Mouse (Mus musculus) midbrain, embryonic 12.5 days (tissue): ENCODE data around the gene Krt10. TPM values are rescaled to one million over a fixed set of nuclear protein-coding genes. Genes with fewer than 3 reads are reported as not detected.

Experiments used
- ATAC-seq: fragments of 200-750 bp; cut with Nextera tagmentation; 2 replicates; pipeline ENCODE4 v1.8.0; 2017; ENCODE audit warnings: low read depth, moderate TSS enrichment, moderate library complexity; ENCODE audit not compliant: low FRiP score
- H3K27ac ChIP-seq: fragments of 300-500 bp; sonication (generic); replicated peaks from 2 replicates; pipeline ENCODE4 v1.5.1; 2016; ENCODE audit warnings: mild to moderate bottlenecking
- H3K27me3 ChIP-seq: fragments of 300-500 bp; sonication (generic); 2 replicates; pipeline ENCODE4 v1.6.1; 2016; ENCODE audit warnings: mild to moderate bottlenecking
- H3K36me3 ChIP-seq: fragments of 300-500 bp; sonication (generic); 2 replicates; pipeline ENCODE4 v1.6.1; 2016
- H3K4me1 ChIP-seq: fragments of 300-500 bp; sonication (generic); 2 replicates; pipeline ENCODE4 v1.6.1; 2016
- H3K4me2 ChIP-seq: fragments of 300-500 bp; sonication (generic); replicated peaks from 2 replicates; pipeline ENCODE4 v1.6.1; 2016; ENCODE audit warnings: mild to moderate bottlenecking, moderate library complexity
- H3K4me3 ChIP-seq: fragments of 300-500 bp; sonication (generic); 2 replicates; pipeline ENCODE4 v1.5.1; 2016; ENCODE audit warnings: mild to moderate bottlenecking
- H3K9ac ChIP-seq: fragments of 300-500 bp; sonication (generic); replicated peaks from 2 replicates; pipeline ENCODE4 v1.6.1; 2016; ENCODE audit warnings: mild to moderate bottlenecking, moderate library complexity
- H3K9me3 ChIP-seq: fragments of 300-500 bp; sonication (generic); 2 replicates; pipeline ENCODE4 v1.6.1; 2016; ENCODE audit warnings: mild to moderate bottlenecking
- WGBS: fragments of 180-500 bp; shearing (Covaris S2); methylation state at CpG from one replicate; pipeline ENCODE4 v1.1.7; 2016; 5-methylcytosine and 5-hydroxymethylcytosine counted together
- polyA plus RNA-seq: library from polyadenylated mRNA; unstranded; fragments of >200 nt; fragmentation: Nextera tagmentation; extraction: Ambion mirVana; gene quantifications from 2 replicates; pipeline ENCODE4 v1.2.1, GENCODE M21; 2016

Krt10 gene
- 35.9 and 37.2 TPM in 2 replicates for polyA plus RNA-seq

DNA sequence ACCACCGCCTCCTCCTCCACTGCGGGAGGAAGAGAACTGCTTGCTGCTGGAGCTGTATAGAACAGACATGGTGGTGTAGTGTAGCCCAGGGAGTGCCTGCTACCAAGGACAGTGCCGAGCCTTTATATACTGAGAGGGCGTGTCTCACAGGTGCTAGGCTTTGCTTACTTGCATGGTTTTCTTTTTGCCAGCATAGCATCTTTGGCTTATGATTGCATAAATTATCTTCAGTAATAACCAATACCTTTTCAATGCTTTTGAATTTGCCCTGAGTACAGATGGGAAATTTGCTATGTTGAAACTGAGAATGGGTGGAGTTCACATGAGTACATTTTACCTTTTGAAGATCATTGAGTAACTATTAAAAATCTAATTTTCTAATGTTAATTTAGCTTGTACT lies at the start of gene Krt10:
Krt10 (minus strand) TSS at position 101 of the 400 bp plus-strand sequence.
- no peak for ATAC-seq
- 89% methylated on average over 4 of the region's 4 CpGs for WGBS

DNA sequence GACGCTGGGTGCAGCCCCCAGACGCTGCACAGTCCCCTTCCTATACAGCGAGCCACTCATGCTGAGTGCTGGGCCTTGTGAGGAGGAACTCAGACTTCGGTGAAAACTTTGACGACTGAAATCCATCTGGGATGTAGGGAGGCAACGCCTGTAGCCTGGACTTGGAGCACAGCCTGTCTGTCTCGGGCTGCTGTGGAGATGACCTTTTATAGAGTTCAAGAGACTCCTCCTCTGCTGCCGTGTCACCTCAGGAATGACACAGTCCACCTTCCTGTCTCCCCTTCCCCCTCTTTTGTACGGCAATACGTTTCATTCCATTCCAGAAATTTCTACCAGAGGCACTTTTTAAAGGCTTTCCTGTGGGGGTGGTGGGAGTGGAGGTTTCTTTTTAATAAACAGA lies 48.8 kb upstream of the Krt10 start, which contains the start of gene Krt20:
Krt20 (minus strand) TSS at position 179 of the 400 bp plus-strand sequence.
- no peak within 1 kb of the TSS for H3K4me3 ChIP-seq
- no peak within 1 kb of the TSS for H3K4me2 ChIP-seq
- no peaks in the 10 kb centered on the region for H3K27me3 ChIP-seq
- no peaks in the 10 kb centered on the region for H3K4me1 ChIP-seq
- H3K9ac ChIP-seq = no peak within 1 kb of the TSS
- H3K36me3 ChIP-seq = no peaks in the 10 kb centered on the region
- H3K9me3 ChIP-seq = no peaks in the 10 kb centered on the region
- 65% methylated on average over 10 of the region's 10 CpGs for WGBS
- no peak for ATAC-seq
- H3K27ac ChIP-seq = no peak within 1 kb of the TSS

More for the DNA sequence above, at the start of gene Krt10:
- Histone ChIP-seq H3K4me3 (no peak within 1 kb of the TSS), H3K27ac (no peak within 1 kb of the TSS), H3K9ac (no peak within 1 kb of the TSS), H3K4me1 (peaks cover 10% of the 10 kb centered on the region), H3K9me3 (no peaks in the 10 kb centered on the region), H3K27me3 (peaks cover 3% of the 10 kb centered on the region; the same call in 1 of the 2 replicates), H3K36me3 (no peaks in the 10 kb centered on the region), H3K4me2 (no peak within 1 kb of the TSS)

DNA sequence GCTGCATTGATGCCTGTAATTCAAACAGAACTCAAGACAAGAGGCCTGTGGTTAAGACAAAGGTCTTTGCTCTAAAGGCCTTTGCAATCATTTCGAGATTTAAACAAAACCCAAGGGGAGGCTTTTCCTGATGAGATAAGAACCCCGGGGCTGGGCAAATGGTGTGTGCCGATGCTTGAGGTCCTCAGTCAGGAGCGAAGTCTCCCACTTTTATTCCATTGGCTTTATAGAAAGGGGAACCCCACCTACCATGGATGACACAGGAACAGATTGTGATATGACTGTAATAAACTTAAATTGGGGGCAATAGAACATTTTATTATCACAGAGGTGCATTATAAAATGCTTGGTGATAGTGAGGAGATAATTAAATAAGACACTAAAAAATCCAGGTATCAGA lies 47.5 kb upstream of the Krt10 start:
- no peaks in the 10 kb centered on the region for H3K9me3 ChIP-seq
- WGBS = 45% methylated on average over 4 of the region's 4 CpGs
- no peaks in the 10 kb centered on the region for H3K27me3 ChIP-seq
- no peaks in the 10 kb centered on the region for H3K4me1 ChIP-seq
- H3K4me3 ChIP-seq = no peak overlapping the region
- H3K27ac ChIP-seq = no peak overlapping the region
- H3K4me2 ChIP-seq = no peak overlapping the region
- H3K36me3 ChIP-seq = no peaks in the 10 kb centered on the region
- ATAC-seq = no peak
- H3K9ac ChIP-seq = no peak overlapping the region

DNA sequence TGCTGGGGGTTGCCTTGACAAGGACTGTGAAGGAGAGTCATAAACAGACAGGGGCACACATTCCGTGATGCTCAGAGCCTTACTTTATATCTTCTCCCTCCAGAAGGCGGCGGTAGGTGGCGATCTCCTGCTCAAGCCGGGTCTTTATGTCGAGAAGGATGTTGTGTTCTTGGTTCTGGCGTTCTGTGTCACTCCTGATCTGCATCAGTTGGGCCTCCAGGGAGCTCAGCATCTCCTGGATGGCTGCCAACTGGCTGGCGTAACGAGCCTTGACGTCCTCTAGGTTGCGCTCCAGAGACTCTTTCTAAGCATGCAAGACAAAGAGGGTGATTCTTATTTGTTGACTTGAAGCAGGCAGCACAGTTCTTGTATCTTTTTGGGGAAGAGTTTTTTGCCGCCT lies 41.5 kb upstream of the Krt10 start:
- no peaks in the 10 kb centered on the region for H3K36me3 ChIP-seq

DNA sequence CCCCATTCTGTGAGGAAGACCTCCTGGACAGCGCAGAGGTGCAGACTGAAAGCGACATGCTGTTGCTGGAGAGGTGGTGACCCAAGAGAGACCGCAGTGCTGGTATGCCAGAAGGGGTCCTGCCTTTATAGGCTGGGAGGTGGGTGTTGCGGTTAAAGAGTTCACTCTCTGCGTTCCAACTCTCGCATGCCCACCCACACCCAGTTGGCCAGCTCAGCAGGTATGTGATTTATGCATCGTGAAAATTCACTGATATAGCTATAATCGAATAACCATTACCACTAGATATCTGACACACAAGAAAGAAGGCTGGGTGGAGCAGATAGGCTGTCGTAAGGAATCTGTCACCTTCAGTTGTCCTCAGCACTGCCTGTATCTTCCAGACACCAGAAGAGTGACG lies 33.0 kb upstream of the Krt10 start, which contains the start of gene Krt12:
Krt12 (minus strand) TSS at position 101 of the 400 bp plus-strand sequence.
- no peak within 1 kb of the TSS for H3K4me3 ChIP-seq
- H3K27ac ChIP-seq = no peak within 1 kb of the TSS
- 91% methylated on average over 10 of the region's 10 CpGs for WGBS
- H3K9ac ChIP-seq = no peak within 1 kb of the TSS
- no peaks in the 10 kb centered on the region for H3K36me3 ChIP-seq
- no peaks in the 10 kb centered on the region for H3K9me3 ChIP-seq
- H3K4me1 ChIP-seq = no peaks in the 10 kb centered on the region
- H3K4me2 ChIP-seq = no peak within 1 kb of the TSS
- H3K27me3 ChIP-seq = peaks cover 9% of the 10 kb centered on the region; the same call in 1 of the 2 replicates
- no peak for ATAC-seq

More for the DNA sequence above, 41.5 kb upstream of the Krt10 start:
- WGBS = 52% methylated on average over 12 of the region's 12 CpGs
- Histone ChIP-seq H3K27me3 (peaks cover 9% of the 10 kb centered on the region; the same call in 1 of the 2 replicates), H3K27ac (no peak overlapping the region), H3K4me3 (no peak overlapping the region), H3K4me2 (no peak overlapping the region), H3K4me1 (peaks cover 11% of the 10 kb centered on the region; the same call in 1 of the 2 replicates), H3K9ac (no peak overlapping the region), H3K9me3 (no peaks in the 10 kb centered on the region)
- no peak for ATAC-seq

DNA sequence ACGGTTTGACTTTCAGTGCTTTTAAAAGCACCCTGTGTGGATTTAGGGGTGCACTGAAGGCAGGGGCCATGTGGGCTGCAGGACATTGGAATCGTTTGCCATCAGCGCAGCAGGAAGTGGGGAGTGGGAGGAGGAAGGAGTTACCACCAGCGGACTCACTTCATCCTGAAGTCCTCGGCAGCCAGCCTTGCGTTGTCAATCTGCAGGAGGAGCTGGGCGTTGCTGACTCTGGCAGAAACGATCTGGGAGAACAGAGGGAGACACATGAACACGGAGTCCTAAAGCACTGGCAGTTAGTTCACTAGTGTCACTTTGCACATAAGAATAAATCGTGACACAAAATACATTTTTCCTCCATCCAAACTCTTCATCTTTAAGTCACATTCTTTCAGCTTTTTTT lies 31.4 kb upstream of the Krt10 start:
- H3K27me3 ChIP-seq = 0 out of 2 replicates have a peak, but pooled peaks cover 3% of the 10 kb centered on the region
- no peak for ATAC-seq
- H3K9me3 ChIP-seq = no peaks in the 10 kb centered on the region
- H3K4me1 ChIP-seq = no peaks in the 10 kb centered on the region
- H3K4me2 ChIP-seq = no peak overlapping the region
- no peak overlapping the region for H3K4me3 ChIP-seq
- no peak overlapping the region for H3K27ac ChIP-seq
- no peaks in the 10 kb centered on the region for H3K36me3 ChIP-seq
- no peak overlapping the region for H3K9ac ChIP-seq
- 61% methylated on average over 10 of the region's 10 CpGs for WGBS

DNA sequence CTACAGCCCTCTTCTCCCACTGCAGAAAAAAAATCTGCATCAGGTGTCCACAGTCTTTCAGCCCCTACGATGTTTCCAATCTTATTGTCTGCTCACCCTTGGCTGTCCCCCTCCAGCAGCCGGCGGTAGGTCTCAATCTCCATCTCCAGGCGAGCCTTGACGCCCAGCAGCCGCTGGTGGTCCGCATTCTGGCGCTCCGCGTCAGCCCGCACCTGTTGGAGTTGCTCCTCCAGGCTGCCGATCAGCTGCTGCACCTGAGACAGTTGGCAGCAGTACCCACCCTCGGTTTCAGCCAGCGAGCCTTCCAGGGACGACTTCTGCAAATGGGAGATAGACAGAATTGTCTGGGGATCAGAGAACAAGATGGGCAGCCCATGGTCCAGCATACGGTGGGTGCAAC lies 28.7 kb upstream of the Krt10 start:
- no peak overlapping the region for H3K9ac ChIP-seq

DNA sequence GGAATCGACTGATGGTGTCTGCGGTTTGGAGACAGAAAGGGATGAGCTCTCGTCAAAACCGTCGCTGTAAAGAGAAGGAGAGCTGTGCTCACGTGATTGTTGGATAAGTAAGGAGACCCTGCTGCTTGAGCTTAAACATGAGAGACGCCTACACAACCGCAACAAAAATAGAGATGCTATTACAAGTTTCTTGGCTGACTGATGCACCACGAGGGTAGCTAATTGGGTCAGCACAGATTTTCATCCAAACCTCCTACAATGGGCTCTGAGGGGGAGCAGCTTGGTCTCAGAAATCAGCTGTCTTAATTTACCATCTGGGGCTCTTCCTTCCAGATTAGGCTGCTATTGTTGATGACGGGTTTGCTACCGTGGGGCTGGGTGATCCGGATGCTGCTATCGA lies 27.7 kb upstream of the Krt10 start:
- Histone ChIP-seq H3K4me3 (no peak overlapping the region), H3K4me1 (no peaks in the 10 kb centered on the region), H3K4me2 (no peak overlapping the region), H3K36me3 (no peaks in the 10 kb centered on the region), H3K27me3 (no peaks in the 10 kb centered on the region), H3K27ac (no peak overlapping the region), H3K9me3 (no peaks in the 10 kb centered on the region), H3K9ac (no peak overlapping the region)
- WGBS = 85% methylated on average over 13 of the region's 13 CpGs
- ATAC-seq = no peak

More for the DNA sequence above, 28.7 kb upstream of the Krt10 start:
- Histone ChIP-seq H3K27ac (no peak overlapping the region), H3K36me3 (no peaks in the 10 kb centered on the region), H3K4me2 (no peak overlapping the region), H3K27me3 (no peaks in the 10 kb centered on the region), H3K9me3 (no peaks in the 10 kb centered on the region), H3K4me3 (no peak overlapping the region), H3K4me1 (no peaks in the 10 kb centered on the region)
- 68% methylated on average over 16 of the region's 16 CpGs for WGBS
- no peak for ATAC-seq

DNA sequence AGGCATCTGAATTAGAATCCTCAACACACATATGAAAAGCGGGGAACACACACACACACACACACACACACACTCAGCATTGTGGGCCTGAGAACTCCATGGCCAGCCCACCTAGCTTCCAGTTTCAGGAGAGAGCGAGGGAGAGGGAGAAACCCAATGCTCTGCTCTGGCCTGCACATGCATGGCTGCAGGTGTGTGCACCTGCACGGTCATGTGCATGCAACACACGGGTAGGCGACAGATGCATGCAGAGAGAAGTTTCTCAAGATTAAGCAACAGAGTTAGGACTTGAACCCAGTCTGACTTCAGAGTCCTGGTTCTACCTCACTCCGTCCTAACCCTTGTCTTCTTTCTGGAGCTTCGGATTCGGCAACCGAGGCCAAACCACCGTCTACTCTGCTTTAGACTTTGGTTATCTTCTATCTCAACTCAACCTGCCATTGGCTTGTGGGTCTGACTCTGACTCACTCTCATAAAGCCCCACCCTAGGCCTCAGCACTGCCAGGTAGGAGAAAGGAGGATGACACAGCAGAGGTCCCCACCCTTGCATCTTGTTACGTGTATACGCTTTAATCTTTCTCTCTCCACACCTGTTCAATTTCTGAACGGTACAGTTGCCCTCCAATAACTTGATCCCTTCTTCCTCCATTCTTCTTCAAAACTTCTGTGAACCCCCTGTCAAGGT lies 25.4 kb upstream of the Krt10 start:
- H3K27ac ChIP-seq = no peak overlapping the region
- no peaks in the 10 kb centered on the region for H3K36me3 ChIP-seq
- 94% methylated on average over 13 of the region's 13 CpGs for WGBS
- H3K4me2 ChIP-seq = no peak overlapping the region
- H3K9ac ChIP-seq = no peak overlapping the region
- no peaks in the 10 kb centered on the region for H3K27me3 ChIP-seq
- H3K4me1 ChIP-seq = no peaks in the 10 kb centered on the region
- ATAC-seq = no peak
- H3K9me3 ChIP-seq = no peaks in the 10 kb centered on the region
- H3K4me3 ChIP-seq = no peak overlapping the region

DNA sequence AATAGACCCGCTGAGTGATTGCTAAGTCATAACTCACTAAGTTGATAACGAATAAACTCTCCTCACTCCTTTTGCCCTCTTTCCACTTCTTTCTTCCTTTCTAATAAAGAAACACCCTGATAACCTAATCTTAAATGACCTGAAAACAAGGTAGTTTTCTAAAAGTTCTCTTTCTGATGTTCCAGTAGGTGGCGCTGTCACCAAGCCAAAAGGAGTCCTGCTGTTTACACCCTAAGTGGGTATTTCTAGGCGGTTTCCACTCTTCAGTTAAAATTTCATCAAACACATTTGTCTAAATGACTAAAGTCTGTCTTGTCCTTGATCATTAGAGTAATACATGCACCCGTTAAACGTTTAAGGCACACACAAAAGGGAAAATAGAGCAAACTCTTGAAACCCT lies 24.1 kb upstream of the Krt10 start:
- Histone ChIP-seq H3K9ac (no peak overlapping the region), H3K27me3 (no peaks in the 10 kb centered on the region), H3K9me3 (no peaks in the 10 kb centered on the region), H3K4me3 (no peak overlapping the region), H3K4me1 (no peaks in the 10 kb centered on the region), H3K36me3 (no peaks in the 10 kb centered on the region), H3K27ac (no peak overlapping the region), H3K4me2 (no peak overlapping the region)
- WGBS = 26% methylated on average over 6 of the region's 6 CpGs
- no peak for ATAC-seq

DNA sequence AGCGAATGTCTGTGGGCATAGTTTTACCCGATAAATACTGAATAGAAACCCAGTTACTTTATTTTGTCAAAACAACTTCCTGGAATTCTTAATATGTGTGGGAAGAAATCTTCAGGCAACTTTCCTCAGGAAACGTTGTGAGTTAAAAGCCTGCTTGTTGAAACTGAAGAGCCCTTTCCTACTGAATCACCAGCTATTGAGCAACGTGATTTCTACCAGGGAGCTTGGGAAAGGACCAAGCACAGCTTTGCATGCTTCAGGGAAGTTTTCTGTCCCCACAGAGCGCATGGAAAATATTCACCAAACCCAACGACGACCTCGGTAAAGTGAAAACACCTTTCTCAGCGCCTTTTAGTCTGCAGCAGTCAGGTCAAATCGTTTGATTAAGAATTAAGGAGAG lies 17.0 kb upstream of the Krt10 start:
- Histone ChIP-seq H3K4me2 (no peak overlapping the region), H3K4me3 (no peak overlapping the region), H3K27me3 (no peaks in the 10 kb centered on the region), H3K36me3 (no peaks in the 10 kb centered on the region), H3K9ac (no peak overlapping the region), H3K27ac (no peak overlapping the region), H3K4me1 (no peaks in the 10 kb centered on the region), H3K9me3 (no peaks in the 10 kb centered on the region)
- WGBS = 81% methylated on average over 10 of the region's 10 CpGs
- ATAC-seq = no peak

DNA sequence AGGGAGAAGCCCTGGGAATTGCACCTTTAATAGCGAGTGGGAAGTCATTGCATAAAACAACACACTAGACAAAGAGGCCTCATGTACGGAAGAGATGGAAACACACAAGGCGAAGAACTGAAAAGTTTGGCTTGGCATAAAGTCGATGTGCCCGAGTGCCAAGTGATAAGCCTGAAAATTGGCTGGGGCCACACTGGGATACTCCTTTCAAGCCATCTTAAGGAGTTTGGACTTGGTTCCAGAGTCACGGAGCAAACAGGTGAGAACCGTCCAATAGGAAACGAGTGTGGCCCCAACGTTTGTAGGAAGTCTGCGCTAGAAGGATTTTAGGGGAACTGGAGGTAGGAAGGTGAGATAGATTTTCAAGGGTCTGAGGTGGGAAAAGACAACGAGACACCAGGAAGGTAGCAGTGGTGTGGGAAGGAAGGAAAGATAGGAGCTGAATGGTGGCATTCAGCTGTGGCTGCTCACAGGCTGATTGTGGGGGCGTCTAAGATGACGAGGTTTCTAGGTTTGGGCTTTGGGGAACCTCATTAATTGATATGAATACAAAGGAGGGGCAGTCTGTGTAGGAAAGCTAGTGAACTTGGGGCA lies 10.9 kb upstream of the Krt10 start:
- H3K27ac ChIP-seq = no peak overlapping the region
- H3K9me3 ChIP-seq = no peaks in the 10 kb centered on the region
- no peak overlapping the region for H3K4me2 ChIP-seq
- H3K4me1 ChIP-seq = peaks cover 13% of the 10 kb centered on the region
- H3K4me3 ChIP-seq = no peak overlapping the region
- ATAC-seq = no peak
- no peaks in the 10 kb centered on the region for H3K36me3 ChIP-seq
- H3K27me3 ChIP-seq = peaks cover 18% of the 10 kb centered on the region
- H3K9ac ChIP-seq = no peak overlapping the region
- 90% methylated on average over 13 of the region's 13 CpGs for WGBS
